Mouse (Mus musculus) bone marrow, adult 2 months (tissue): Measurements from ENCODE around the gene Mcl1.

Experiments
- CTCF ChIP-seq: fragments of 200-500 bp; IDR thresholded peaks from 2 replicates; pipeline ENCODE4 v1.5.1; 2011; ENCODE audit warnings: low read length, control low read depth; ENCODE audit not compliant: control insufficient read depth, insufficient read depth
- POLR2A ChIP-seq: fragments of 200-500 bp; IDR thresholded peaks from 2 replicates; pipeline ENCODE4 v1.6.1; 2011; ENCODE audit warnings: low read depth, mild to moderate bottlenecking, control low read depth, low read length, borderline replicate concordance; ENCODE audit not compliant: control insufficient read depth

DNA sequence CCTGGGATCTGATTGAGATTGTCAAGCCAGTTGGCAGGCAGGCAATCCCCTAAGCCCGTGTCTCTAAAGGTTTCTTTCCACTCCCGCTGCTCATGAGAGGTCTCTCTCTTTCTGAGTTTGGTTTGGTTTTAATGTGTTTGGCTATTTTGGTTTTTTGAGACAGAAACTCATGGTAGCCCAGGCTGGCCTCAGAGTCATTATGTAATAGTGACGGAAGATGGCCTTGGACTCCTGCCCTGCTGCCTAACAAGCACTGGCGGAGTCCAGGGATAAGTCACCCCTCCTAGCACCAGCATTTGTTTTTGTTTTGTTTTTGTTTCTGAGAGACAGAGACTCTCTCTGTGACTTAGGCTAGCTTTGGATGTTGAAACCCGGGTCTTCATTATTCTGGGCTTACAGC lies 3.2 kb upstream of the Mcl1 start:
- TF ChIP-seq CTCF, result no peak
- no peak for TF ChIP-seq POLR2A
